In the genomic region with DNA sequence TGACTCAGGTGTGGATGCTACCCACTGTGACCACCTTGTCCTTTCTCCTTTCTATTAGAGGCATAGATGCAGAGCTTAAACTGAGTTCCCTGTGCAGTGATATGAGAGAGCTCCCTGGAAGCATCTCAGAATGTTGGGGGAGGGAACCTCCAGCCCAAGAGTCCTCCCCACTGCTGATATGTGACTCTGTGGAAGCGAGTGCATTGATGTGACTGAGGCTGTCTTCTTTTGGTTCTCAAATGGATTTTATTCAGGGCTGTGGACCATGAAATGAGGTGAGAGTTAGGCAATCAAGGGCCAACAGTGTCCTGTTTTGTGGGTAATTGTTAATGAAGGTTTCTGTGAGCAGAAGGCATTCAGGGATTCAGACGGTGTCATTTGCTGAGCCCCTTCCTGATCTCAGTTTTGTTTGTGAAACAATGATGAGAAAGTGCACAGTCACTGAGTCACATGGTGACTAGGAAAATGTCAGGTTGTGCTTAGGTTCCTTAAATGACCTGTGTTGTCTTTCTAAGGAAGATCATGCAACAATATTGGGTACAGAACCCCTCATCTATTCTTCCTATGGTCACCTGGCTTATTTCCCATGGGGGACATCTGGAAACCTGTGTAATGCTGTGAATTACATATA, we compare ENCODE assay signal across 35 mouse cellular contexts. TPM values are rescaled to one million over a fixed set of nuclear protein-coding genes. Genes with fewer than 3 reads are reported as not detected.
"Had no signal": no experiment of that assay in that cellular context is flagged by ENCODE, and none has a peak within 500 bp of the region (broad histone marks: within the 10 kb centered on the region; RNA-seq: fewer than 3 reads in every experiment).

No protein-coding gene starts in this region.

RNA-seq across cellular contexts. Expression of gene Ugt1a9, which starts 4.0 kb away (rescaled TPM):
- total RNA-seq: gastrocnemius, adult 2 months; gastrocnemius, postnatal 10 days; gastrocnemius, postnatal 25 days; gastrocnemius, postnatal 4 days; heart, adult 18-20 months; heart, adult 8-10 months; heart, postnatal 10 days; heart, postnatal 25 days; heart, postnatal 4 days; hindbrain, postnatal 0 days; layer of hippocampus, adult 18-20 months; layer of hippocampus, adult 8-10 months; layer of hippocampus, postnatal 14 days; layer of hippocampus, postnatal 36 days; left cerebral cortex, adult 18-20 months; left cerebral cortex, adult 8-10 months; left cerebral cortex, postnatal 10 days; left cerebral cortex, postnatal 25 days; left cerebral cortex, postnatal 4 days had no signal
- polyA plus RNA-seq: frontal cortex, adult 2 months; heart, embryonic 10.5 days; heart, embryonic 12.5 days; heart, embryonic 14.5 days; heart, embryonic 16.5 days; hindbrain, embryonic 11.5 days; hindbrain, embryonic 13.5 days; hindbrain, embryonic 15.5 days; hindbrain, postnatal 0 days; limb, embryonic 11.5 days; limb, embryonic 13.5 days; limb, embryonic 15.5 days had no signal

RNA-seq across cellular contexts. Expression of gene Ugt1a10, which starts 11.4 kb away (rescaled TPM):
- total RNA-seq: gastrocnemius, adult 2 months; gastrocnemius, postnatal 10 days; gastrocnemius, postnatal 25 days; gastrocnemius, postnatal 4 days; heart, adult 18-20 months; heart, adult 8-10 months; heart, postnatal 10 days; heart, postnatal 25 days; heart, postnatal 4 days; hindbrain, postnatal 0 days; layer of hippocampus, adult 18-20 months; layer of hippocampus, adult 8-10 months; layer of hippocampus, postnatal 14 days; layer of hippocampus, postnatal 36 days; left cerebral cortex, adult 18-20 months; left cerebral cortex, adult 8-10 months; left cerebral cortex, postnatal 10 days; left cerebral cortex, postnatal 25 days; left cerebral cortex, postnatal 4 days had no signal
- polyA plus RNA-seq: frontal cortex, adult 2 months; heart, embryonic 10.5 days; heart, embryonic 12.5 days; heart, embryonic 14.5 days; heart, embryonic 16.5 days; hindbrain, embryonic 11.5 days; hindbrain, embryonic 13.5 days; hindbrain, embryonic 15.5 days; hindbrain, postnatal 0 days; intestine, embryonic 14.5 days; intestine, embryonic 16.5 days; limb, embryonic 11.5 days; limb, embryonic 13.5 days; limb, embryonic 15.5 days; liver, embryonic 12.5 days; liver, embryonic 14.5 days had no signal

RNA-seq across cellular contexts. Expression of gene Ugt1a8, which starts 21.0 kb away (rescaled TPM):
- total RNA-seq: gastrocnemius, adult 2 months; gastrocnemius, postnatal 10 days; gastrocnemius, postnatal 25 days; gastrocnemius, postnatal 4 days; heart, adult 18-20 months; heart, adult 8-10 months; heart, postnatal 10 days; heart, postnatal 25 days; heart, postnatal 4 days; hindbrain, postnatal 0 days; layer of hippocampus, adult 18-20 months; layer of hippocampus, adult 8-10 months; layer of hippocampus, postnatal 14 days; layer of hippocampus, postnatal 36 days; left cerebral cortex, adult 18-20 months; left cerebral cortex, adult 8-10 months; left cerebral cortex, postnatal 10 days; left cerebral cortex, postnatal 25 days; left cerebral cortex, postnatal 4 days had no signal
- polyA plus RNA-seq: heart, embryonic 10.5 days; heart, embryonic 12.5 days; heart, embryonic 14.5 days; heart, embryonic 16.5 days; hindbrain, embryonic 11.5 days; hindbrain, embryonic 13.5 days; hindbrain, embryonic 15.5 days; hindbrain, postnatal 0 days; intestine, embryonic 14.5 days; intestine, embryonic 16.5 days; large intestine, adult 2 months; limb, embryonic 11.5 days; limb, embryonic 13.5 days; limb, embryonic 15.5 days; liver, embryonic 12.5 days; liver, embryonic 14.5 days had no signal

RNA-seq across cellular contexts. Expression of gene Ugt1a6b, which starts 36.5 kb away (rescaled TPM):
- total RNA-seq: layer of hippocampus, adult 18-20 months; layer of hippocampus, postnatal 36 days; left cerebral cortex, postnatal 25 days; left cerebral cortex, postnatal 4 days had no signal
- polyA plus RNA-seq: heart, embryonic 10.5 days; heart, embryonic 12.5 days; heart, embryonic 14.5 days; intestine, embryonic 14.5 days; limb, embryonic 11.5 days; limb, embryonic 13.5 days had no signal
